Mouse (Mus musculus) adrenal gland, postnatal 36 days (tissue): Measurements from ENCODE around the gene Mtus2. TPM values are rescaled to one million over a fixed set of nuclear protein-coding genes. Genes with fewer than 3 reads are reported as not detected.
A peak's percentile ranks its signal among the peaks of the same experiment; 100 is the strongest.

Source experiments
- DNase-seq, 2 experiments: peaks; one replicate each; pipeline ENCODE4 v3.0.0; 2021; ENCODE audit warnings: mixed read lengths in 1 of 2
- total RNA-seq, 2 experiments: library from RNA; stranded (reverse); gene quantifications; 2 replicates each; pipeline ENCODE4 v1.2.3; 2021

Mtus2 gene
- total RNA-seq, 2 experiments from 2014 or later, result 1.1 to 4.2 TPM

GRCm38 (mm10) chr5:148181308-148181630 is 224.1 kb downstream of the Mtus2 start:
- no peak for DNase-seq

- DNase-seq, result no peak
Measured at GRCm38 (mm10) chr5:148181901-148182300, 224.8 kb downstream of the Mtus2 start.

GRCm38 (mm10) chr5:148185898-148186297 is 228.8 kb downstream of the Mtus2 start:
- DNase-seq, result no peak

GRCm38 (mm10) chr5:148191416-148191815 is 234.3 kb downstream of the Mtus2 start:
- DNase-seq, result no peak

- DNase-seq, result no peak
Measured at GRCm38 (mm10) chr5:148211831-148212230, 254.7 kb downstream of the Mtus2 start.

- DNase-seq, result no peak
Measured at GRCm38 (mm10) chr5:148216786-148217185, 259.7 kb downstream of the Mtus2 start.

- DNase-seq, result no peak
Measured at GRCm38 (mm10) chr5:148222898-148223297, 265.8 kb downstream of the Mtus2 start.

GRCm38 (mm10) chr5:148224004-148224403 is 266.9 kb downstream of the Mtus2 start:
- no peak for DNase-seq

- DNase-seq, result no peak
Measured at GRCm38 (mm10) chr5:148233714-148234113, 276.6 kb downstream of the Mtus2 start.

- peak; percentile 3 to 9 for DNase-seq
Measured at GRCm38 (mm10) chr5:148236616-148237015, 279.5 kb downstream of the Mtus2 start.

GRCm38 (mm10) chr5:148239067-148239466 is 281.9 kb downstream of the Mtus2 start:
- DNase-seq, result no peak

- no peak for DNase-seq
Measured at GRCm38 (mm10) chr5:148239757-148240156, 282.6 kb downstream of the Mtus2 start.

GRCm38 (mm10) chr5:148241932-148242331 is 284.8 kb downstream of the Mtus2 start:
- DNase-seq, result peak; percentile 69 to 75

GRCm38 (mm10) chr5:148244471-148244870 is 287.4 kb downstream of the Mtus2 start:
- DNase-seq, result no peak

- DNase-seq, result no peak
Measured at GRCm38 (mm10) chr5:148245386-148245785, 288.3 kb downstream of the Mtus2 start.

GRCm38 (mm10) chr5:148248236-148248635 is 291.1 kb downstream of the Mtus2 start:
- no peak for DNase-seq

- no peak for DNase-seq
Measured at GRCm38 (mm10) chr5:148251847-148252246, 294.7 kb downstream of the Mtus2 start.

- DNase-seq, result no peak
Measured at GRCm38 (mm10) chr5:148262016-148262415, 304.9 kb downstream of the Mtus2 start.

GRCm38 (mm10) chr5:148264819-148265707 is 307.9 kb downstream of the Mtus2 start:
- DNase-seq, result peak; percentile 36 to 55

- no peak for DNase-seq
Measured at GRCm38 (mm10) chr5:148266841-148267240, 309.7 kb downstream of the Mtus2 start.

- DNase-seq, result no peak
Measured at GRCm38 (mm10) chr5:148267446-148267845, 310.3 kb downstream of the Mtus2 start.

- DNase-seq, result no peak
Measured at GRCm38 (mm10) chr5:148272065-148272464, 314.9 kb downstream of the Mtus2 start.

- DNase-seq, result no peak
Measured at GRCm38 (mm10) chr5:148272771-148273170, 315.7 kb downstream of the Mtus2 start.

GRCm38 (mm10) chr5:148278233-148278632 is 321.1 kb downstream of the Mtus2 start:
- no peak for DNase-seq
